Mouse (Mus musculus) cerebellum, adult 2 months (tissue): ENCODE measurements around the gene Anxa6.

Experiments used
- CTCF ChIP-seq: fragments of 200-500 bp; IDR thresholded peaks from 2 replicates; pipeline ENCODE4 v1.5.1; 2011; ENCODE audit warnings: low read depth, mild to moderate bottlenecking, control low read depth, low read length, moderate library complexity, borderline replicate concordance; ENCODE audit not compliant: insufficient read depth
- POLR2A ChIP-seq: fragments of 200-500 bp; IDR thresholded peaks from 2 replicates; pipeline ENCODE4 v1.6.1; 2011; ENCODE audit warnings: low read length, control low read depth, borderline replicate concordance; ENCODE audit not compliant: insufficient read depth

DNA sequence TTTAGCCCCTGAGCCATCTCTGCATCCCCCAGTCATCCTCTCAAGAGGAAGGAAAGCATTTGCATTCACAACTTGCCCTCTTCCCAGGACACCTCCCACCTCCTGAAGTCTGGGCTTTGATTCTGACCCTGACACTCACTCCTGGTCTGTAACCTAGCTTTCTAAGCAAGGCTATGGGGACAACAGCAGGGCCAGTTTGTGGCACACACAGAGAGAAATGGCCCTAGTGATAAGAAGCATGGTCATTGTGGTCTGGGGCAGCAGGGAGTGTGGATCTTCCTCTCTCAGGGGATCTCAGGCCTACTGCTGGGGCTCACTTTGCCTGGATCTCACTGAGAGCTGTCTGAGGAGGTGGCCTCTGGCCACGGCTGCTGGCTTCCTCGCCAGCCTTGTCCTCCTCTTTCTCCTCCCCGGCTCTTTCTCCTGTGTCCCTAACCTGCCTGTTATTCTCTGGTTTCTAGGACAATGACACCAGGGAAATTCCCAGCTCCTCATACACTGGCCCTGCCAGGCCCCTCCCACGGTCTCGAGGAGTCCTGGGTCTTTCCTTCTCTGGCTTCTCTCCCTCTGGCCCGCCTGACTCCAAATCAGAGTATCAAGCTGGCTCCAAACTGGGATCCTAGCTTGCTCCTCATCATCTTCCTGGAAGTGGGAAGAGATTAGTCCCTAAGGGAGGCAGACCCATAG lies 71.9 kb downstream of the Anxa6 start:
- TF ChIP-seq POLR2A (no peak), CTCF (no peak)
